Mouse (Mus musculus) intestine, postnatal 0 days (tissue): ENCODE results near the gene Stk32c. TPM values are rescaled to one million over a fixed set of nuclear protein-coding genes. Genes with fewer than 3 reads are reported as not detected.

Experiments
- ATAC-seq: fragments of 200-750 bp; cut with Nextera tagmentation; 2 replicates; pipeline ENCODE4 v1.8.0; 2017; ENCODE audit warnings: mild to moderate bottlenecking, moderate TSS enrichment, moderate library complexity
- H3K27ac ChIP-seq: fragments of 300-500 bp; sonication (generic); 2 replicates; pipeline ENCODE4 v1.5.1; 2014; ENCODE audit warnings: mild to moderate bottlenecking, low read depth, low read length, moderate library complexity
- H3K27me3 ChIP-seq: fragments of 300-500 bp; sonication (generic); replicated peaks from 2 replicates; pipeline ENCODE4 v1.6.1; 2014; ENCODE audit warnings: low read length, mixed read lengths; ENCODE audit not compliant: control insufficient read depth, insufficient read depth
- H3K36me3 ChIP-seq: fragments of 300-500 bp; sonication (generic); 2 replicates; pipeline ENCODE4 v1.6.1; 2014; ENCODE audit warnings: mild to moderate bottlenecking, moderate library complexity; ENCODE audit not compliant: control insufficient read depth, insufficient read depth
- H3K4me1 ChIP-seq: fragments of 300-500 bp; sonication (generic); replicated peaks from 2 replicates; pipeline ENCODE4 v1.6.1; 2014; ENCODE audit warnings: antibody characterized with exemption, low read length, mixed read lengths; ENCODE audit not compliant: control insufficient read depth, insufficient read depth
- H3K4me2 ChIP-seq: fragments of 300-500 bp; sonication (generic); replicated peaks from 2 replicates; pipeline ENCODE4 v1.6.1; 2014; ENCODE audit warnings: low read depth, mild to moderate bottlenecking, moderate library complexity
- H3K4me3 ChIP-seq: fragments of 300-500 bp; sonication (generic); 2 replicates; pipeline ENCODE4 v1.5.1; 2014; ENCODE audit warnings: low read depth, low read length
- H3K9ac ChIP-seq: fragments of 300-500 bp; sonication (generic); 2 replicates; pipeline ENCODE4 v1.6.1; 2014; ENCODE audit warnings: mild to moderate bottlenecking, low read depth, low read length
- H3K9me3 ChIP-seq: fragments of 300-500 bp; sonication (generic); 2 replicates; pipeline ENCODE4 v1.6.1; 2016; ENCODE audit warnings: mixed run types; ENCODE audit not compliant: control insufficient read depth
- CTCF ChIP-seq: sonication (generic); IDR thresholded peaks from 2 replicates; pipeline ENCODE4 v1.5.1; 2016; ENCODE audit warnings: low read depth, mild to moderate bottlenecking, control low read depth, antibody characterized with exemption, moderate library complexity
- WGBS: fragments of 180-500 bp; shearing (Covaris S2); extraction: QIAGEN DNeasy Blood & Tissue Kit; methylation state at CpG from one replicate; pipeline ENCODE4 v1.1.7; 2014; 5-methylcytosine and 5-hydroxymethylcytosine counted together
- polyA plus RNA-seq: library from polyadenylated mRNA; unstranded; fragments of >200 nt; fragmentation: Nextera tagmentation; extraction: Ambion mirVana; gene quantifications from 2 replicates; pipeline ENCODE4 v1.2.1, GENCODE M21; 2015

Gene Stk32c
- polyA plus RNA-seq, 1 experiment from 2014 or later = 0.07 TPM

DNA sequence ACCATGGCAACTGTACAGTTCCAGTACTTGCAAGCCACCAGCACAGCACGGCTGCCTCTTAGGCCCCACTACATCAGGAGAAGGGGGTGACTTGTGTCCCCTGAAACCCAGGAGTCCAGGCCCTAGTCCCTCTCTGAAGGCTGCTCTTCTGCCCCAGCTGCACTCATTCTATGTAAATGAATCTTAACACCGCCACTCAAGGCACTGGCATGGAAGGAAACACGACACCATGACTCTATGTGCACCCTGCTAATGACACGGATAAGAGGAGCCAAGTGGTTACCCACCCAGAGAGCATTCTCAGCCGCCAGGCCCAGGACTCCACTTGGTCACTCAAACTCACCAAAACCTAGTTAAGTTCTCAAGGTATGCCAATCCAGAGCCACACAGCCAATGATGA, 27.1 kb downstream of the Stk32c start:
- no peak overlapping the region for H3K4me2 ChIP-seq
- H3K4me3 ChIP-seq = no peak overlapping the region
- no peaks in the 10 kb centered on the region for H3K9me3 ChIP-seq
- H3K27me3 ChIP-seq = peaks cover 31% of the 10 kb centered on the region
- WGBS = 52% methylated on average over 5 of the region's 5 CpGs
- no peaks in the 10 kb centered on the region for H3K36me3 ChIP-seq
- 0 out of 2 replicates have a peak, but pooled peaks cover 3% of the 10 kb centered on the region for H3K4me1 ChIP-seq
- no peak overlapping the region for H3K9ac ChIP-seq
- ATAC-seq = no peak
- H3K27ac ChIP-seq = no peak overlapping the region
- no peak for TF ChIP-seq CTCF

DNA sequence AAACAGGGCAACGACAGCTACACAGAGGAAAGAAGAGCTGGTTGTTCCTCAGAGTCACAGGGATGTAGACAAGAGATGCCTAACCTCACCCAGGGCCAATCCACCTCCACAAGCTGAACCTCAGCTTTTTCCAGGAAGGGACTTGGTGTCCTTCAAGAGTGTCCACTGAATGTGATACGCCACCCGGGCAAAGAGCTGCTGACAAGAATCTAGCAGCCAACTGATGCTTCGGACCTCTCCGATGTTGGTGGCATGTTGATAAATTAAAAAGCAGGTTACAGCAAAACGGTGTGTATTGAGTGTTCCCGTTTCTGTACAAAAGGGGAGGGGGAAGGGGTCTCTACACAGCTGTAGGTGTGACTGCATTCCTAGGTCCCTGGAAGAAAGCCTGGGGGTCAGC, 28.3 kb downstream of the Stk32c start:
- ATAC-seq = no peak
- Histone ChIP-seq H3K9me3 (no peaks in the 10 kb centered on the region), H3K4me2 (no peak overlapping the region), H3K4me3 (no peak overlapping the region), H3K9ac (no peak overlapping the region), H3K27me3 (peaks cover 31% of the 10 kb centered on the region), H3K27ac (no peak overlapping the region), H3K36me3 (no peaks in the 10 kb centered on the region), H3K4me1 (0 out of 2 replicates have a peak, but pooled peaks cover 3% of the 10 kb centered on the region)
- no peak for TF ChIP-seq CTCF
- WGBS = 76% methylated on average over 7 of the region's 7 CpGs

DNA sequence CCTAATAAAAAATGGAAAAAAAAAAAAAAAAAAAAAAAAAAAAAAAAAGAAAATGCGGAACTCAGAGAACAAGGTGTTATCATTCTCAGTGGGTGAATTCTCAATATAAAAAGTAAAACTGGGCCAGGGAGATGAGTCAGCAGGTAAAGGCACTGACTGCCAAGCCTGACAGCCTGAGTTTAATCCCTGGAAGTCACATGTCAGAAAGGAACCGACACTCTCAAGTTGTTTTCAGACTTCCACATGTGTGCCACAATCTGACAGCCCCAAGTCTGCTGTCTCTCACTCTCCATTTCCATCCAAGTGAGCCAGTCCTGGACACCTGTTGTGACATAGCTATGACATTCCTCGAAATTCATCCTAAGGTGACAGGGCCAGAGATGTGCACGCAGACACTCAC, 28.7 kb downstream of the Stk32c start:
- no peak overlapping the region for H3K27ac ChIP-seq
- H3K4me2 ChIP-seq = no peak overlapping the region
- H3K27me3 ChIP-seq = peaks cover 31% of the 10 kb centered on the region
- no peak overlapping the region for H3K4me3 ChIP-seq
- no peak for TF ChIP-seq CTCF
- no peak for ATAC-seq
- H3K4me1 ChIP-seq = 0 out of 2 replicates have a peak, but pooled peaks cover 3% of the 10 kb centered on the region
- H3K9ac ChIP-seq = no peak overlapping the region
- WGBS = 76% methylated on average over 4 of the region's 4 CpGs
- no peaks in the 10 kb centered on the region for H3K9me3 ChIP-seq
- H3K36me3 ChIP-seq = no peaks in the 10 kb centered on the region

DNA sequence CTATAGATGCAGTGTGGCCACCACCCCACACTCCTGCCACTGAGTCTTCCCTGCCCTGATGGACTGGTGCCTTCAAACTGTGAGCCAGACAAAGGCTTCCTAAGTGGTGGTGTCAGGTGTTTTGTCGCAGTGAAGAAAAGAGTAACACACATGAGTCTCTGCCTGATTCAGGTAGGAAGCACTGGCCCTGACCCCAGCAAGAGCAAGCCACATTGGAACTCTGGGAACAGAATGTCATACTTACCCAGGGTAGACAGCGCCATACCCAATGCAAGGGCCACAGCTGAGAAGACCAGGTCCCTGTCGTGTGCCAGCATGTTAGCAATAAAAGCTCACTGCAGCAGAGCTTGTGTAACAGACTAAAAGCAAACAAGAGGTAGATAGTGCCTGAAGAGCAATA, 33.0 kb downstream of the Stk32c start:
- Histone ChIP-seq H3K27me3 (no peaks in the 10 kb centered on the region), H3K27ac (no peak overlapping the region), H3K4me2 (no peak overlapping the region), H3K36me3 (no peaks in the 10 kb centered on the region), H3K4me1 (no peaks in the 10 kb centered on the region), H3K9me3 (no peaks in the 10 kb centered on the region), H3K4me3 (no peak overlapping the region), H3K9ac (no peak overlapping the region)
- WGBS = 90% methylated on average over 3 of the region's 3 CpGs
- no peak for TF ChIP-seq CTCF
- ATAC-seq = no peak

DNA sequence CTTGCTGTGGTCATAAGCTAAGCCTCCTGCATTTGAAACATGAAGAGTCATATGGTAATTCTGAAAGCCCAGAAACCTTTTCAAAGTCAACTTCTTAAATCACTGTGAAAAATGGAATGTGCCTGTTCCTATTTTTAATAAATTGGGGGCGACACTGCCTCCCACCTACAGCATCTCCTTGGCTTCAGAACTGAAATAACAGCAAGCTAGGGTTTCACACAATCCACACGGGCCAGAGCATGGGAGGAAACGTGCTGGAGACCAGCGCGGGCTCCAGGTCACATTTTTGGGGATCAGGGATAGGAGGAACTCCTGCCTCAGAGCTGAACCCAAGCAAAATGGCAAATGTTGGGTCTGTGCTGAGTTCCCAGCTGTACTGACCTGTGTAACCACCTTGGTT, 33.8 kb downstream of the Stk32c start:
- no peak overlapping the region for H3K4me2 ChIP-seq
- no peaks in the 10 kb centered on the region for H3K36me3 ChIP-seq
- H3K4me1 ChIP-seq = no peaks in the 10 kb centered on the region
- H3K27ac ChIP-seq = no peak overlapping the region
- H3K9ac ChIP-seq = no peak overlapping the region
- no peak for TF ChIP-seq CTCF
- H3K27me3 ChIP-seq = no peaks in the 10 kb centered on the region
- no peak overlapping the region for H3K4me3 ChIP-seq
- no peaks in the 10 kb centered on the region for H3K9me3 ChIP-seq
- ATAC-seq = no peak
- 79% methylated on average over 5 of the region's 5 CpGs for WGBS

DNA sequence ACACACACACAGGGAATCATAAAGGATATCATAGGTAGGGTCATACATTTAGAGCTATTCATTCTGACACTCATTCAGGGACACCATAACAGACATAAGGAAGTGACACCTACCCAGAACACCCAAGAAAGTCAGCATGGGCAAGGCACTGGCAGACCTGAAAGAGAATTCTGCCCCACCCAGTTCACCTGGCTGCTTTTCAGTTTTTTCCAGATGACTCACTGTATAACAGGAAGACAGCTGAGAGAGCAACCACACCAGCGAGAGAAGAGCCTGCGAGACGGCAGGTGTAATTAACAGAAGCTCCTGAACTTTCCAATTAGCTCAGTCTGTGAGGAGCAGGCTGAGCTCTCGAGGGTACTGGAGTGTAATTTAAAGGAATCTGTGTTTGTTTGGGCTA, 44.0 kb downstream of the Stk32c start:
- Histone ChIP-seq H3K4me1 (no peaks in the 10 kb centered on the region), H3K27me3 (no peaks in the 10 kb centered on the region), H3K4me3 (no peak overlapping the region), H3K9ac (no peak overlapping the region), H3K27ac (no peak overlapping the region), H3K9me3 (no peaks in the 10 kb centered on the region), H3K36me3 (no peaks in the 10 kb centered on the region), H3K4me2 (no peak overlapping the region)
- no peak for ATAC-seq
- TF ChIP-seq CTCF = no peak
- 41% methylated on average over 4 of the region's 4 CpGs for WGBS

DNA sequence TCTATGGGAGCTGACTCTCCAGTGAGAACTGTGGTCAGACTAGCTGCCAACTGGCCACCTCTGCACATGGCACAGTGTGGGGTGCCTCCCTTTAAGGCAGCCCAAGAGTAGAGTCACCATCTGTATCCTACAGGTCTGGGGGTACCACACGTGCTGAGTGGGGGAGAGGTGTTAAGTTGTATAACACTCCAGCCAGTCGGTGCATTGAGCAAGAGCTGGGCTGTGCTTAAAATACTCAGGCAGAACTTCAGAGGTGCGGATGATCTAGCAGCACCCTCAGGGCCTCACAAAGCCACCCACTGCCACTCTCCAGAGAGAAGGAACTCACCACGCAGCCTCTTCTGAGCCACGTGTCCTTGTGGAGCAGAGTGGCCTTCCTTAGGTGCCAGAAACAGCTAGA, 48.7 kb downstream of the Stk32c start:
- Histone ChIP-seq H3K27me3 (no peaks in the 10 kb centered on the region), H3K4me1 (no peaks in the 10 kb centered on the region), H3K4me2 (no peak overlapping the region), H3K4me3 (no peak overlapping the region), H3K9ac (no peak overlapping the region), H3K27ac (no peak overlapping the region), H3K36me3 (no peaks in the 10 kb centered on the region), H3K9me3 (no peaks in the 10 kb centered on the region)
- no peak for ATAC-seq
- no peak for TF ChIP-seq CTCF
- WGBS = 56% methylated on average over 5 of the region's 5 CpGs
